Mouse (Mus musculus): ENCODE data around the gene Nol4l. TPM values are rescaled to one million over a fixed set of nuclear protein-coding genes. Genes with fewer than 3 reads are reported as not detected.

The Nol4l gene
- total and polyA plus RNA-seq, 3 experiments: 4.4 to 7.1 TPM; not detected in 1

- Histone ChIP-seq H3K4me3 (ENCODE audit: control insufficient read depth in 1 of 2, insufficient read depth in 1 of 2, low read depth in 2 of 2, low read length in 2 of 2) (no peak overlapping the region), H3K27me3 (ENCODE audit: control insufficient read depth in 1 of 2, insufficient read depth in 2 of 2, low read length in 2 of 2) (no peaks in the 10 kb centered on the region), H3K9ac (ENCODE audit: control insufficient read depth, low read depth, low read length, poor library complexity, severe bottlenecking) (no peak overlapping the region), H3K36me3 (ENCODE audit: control insufficient read depth in 1 of 2, insufficient read depth in 2 of 2, low read length in 2 of 2) (no peaks in the 10 kb centered on the region; a peak in 1 of 4 replicates), H3K4me1 (ENCODE audit: control insufficient read depth in 1 of 2, insufficient read depth in 2 of 2, low read length in 2 of 2) (no peaks in the 10 kb centered on the region), H3K79me2 (ENCODE audit: control insufficient read depth, insufficient read depth, low read length, poor library complexity) (no peaks in the 10 kb centered on the region), H3K9me3 (replicated peaks; ENCODE audit: insufficient read depth, low read length) (no peaks in the 10 kb centered on the region), H3K27ac (ENCODE audit: control insufficient read depth, low read depth, low read length) (no peak overlapping the region)
- TF ChIP-seq POLR2A (IDR thresholded peaks at IDR 0.05; ENCODE audit: control insufficient read depth in 1 of 2, insufficient read depth in 1 of 2, low read depth in 1 of 2, low read length in 2 of 2, poor library complexity in 1 of 2) (no peak), GABPA (IDR thresholded peaks at IDR 0.05; ENCODE audit: low read depth, low read length) (no peak), POLR2AphosphoS5 (IDR thresholded peaks at IDR 0.05; ENCODE audit: borderline replicate concordance, low read depth, low read length) (no peak), JUND (IDR thresholded peaks at IDR 0.05; ENCODE audit: low read depth, low read length) (no peak), RAD21 (IDR thresholded peaks at IDR 0.05; ENCODE audit: low read depth, low read length) (no peak), USF2 (IDR thresholded peaks at IDR 0.05; ENCODE audit: borderline replicate concordance in 1 of 2, insufficient read depth in 1 of 2, low read depth in 1 of 2, low read length in 2 of 2) (no peak), HCFC1 (IDR thresholded peaks at IDR 0.05; ENCODE audit: low read depth, low read length) (no peak), POLR2AphosphoS2 (IDR thresholded peaks at IDR 0.05; ENCODE audit: low read length) (no peak), USF1 (IDR thresholded peaks at IDR 0.05; ENCODE audit: low read depth, low read length) (no peak), TAL1 (IDR thresholded peaks at IDR 0.05; ENCODE audit: low read length) (no peak), ZMIZ1 (IDR thresholded peaks at IDR 0.05; ENCODE audit: low read depth, low read length) (no peak), MAFK (IDR thresholded peaks at IDR 0.05; ENCODE audit: borderline replicate concordance, low read depth, low read length) (no peak), CHD2 (IDR thresholded peaks at IDR 0.05; ENCODE audit: low read length) (no peak), NRF1 (IDR thresholded peaks at IDR 0.05; ENCODE audit: insufficient read depth, low read depth, low read length, poor library complexity, severe bottlenecking) (no peak)
- DNase-seq (ENCODE audit: low read depth, low spot score): no peak
Observed at GRCm38 (mm10) chr2:153469764-153470163, 60.0 kb downstream of the Nol4l start.

- no peak overlapping the region for H3K4me3 ChIP-seq (ENCODE audit: control insufficient read depth in 1 of 2, insufficient read depth in 1 of 2, low read depth in 2 of 2, low read length in 2 of 2)
- DNase-seq (ENCODE audit: low read depth, low spot score): no peak
- H3K36me3 ChIP-seq (ENCODE audit: control insufficient read depth in 1 of 2, insufficient read depth in 2 of 2, low read length in 2 of 2): no peaks in the 10 kb centered on the region; a peak in 1 of 4 replicates
- H3K79me2 ChIP-seq (ENCODE audit: control insufficient read depth, insufficient read depth, low read length, poor library complexity): no peaks in the 10 kb centered on the region
- H3K27ac ChIP-seq (ENCODE audit: control insufficient read depth, low read depth, low read length): no peak overlapping the region
- no peaks in the 10 kb centered on the region for H3K4me1 ChIP-seq (ENCODE audit: control insufficient read depth in 1 of 2, insufficient read depth in 2 of 2, low read length in 2 of 2)
- H3K9me3 ChIP-seq (replicated peaks; ENCODE audit: insufficient read depth, low read length): no peaks in the 10 kb centered on the region
- no peak overlapping the region for H3K9ac ChIP-seq (ENCODE audit: control insufficient read depth, low read depth, low read length, poor library complexity, severe bottlenecking)
- H3K27me3 ChIP-seq (ENCODE audit: control insufficient read depth in 1 of 2, insufficient read depth in 2 of 2, low read length in 2 of 2): no peaks in the 10 kb centered on the region
- TF ChIP-seq E2F4 (IDR thresholded peaks at IDR 0.05; ENCODE audit: borderline replicate concordance, low read depth, low read length): no peak
Observed at GRCm38 (mm10) chr2:153469317-153469716, 60.5 kb downstream of the Nol4l start.

- no peak for DNase-seq (ENCODE audit: low read depth, low spot score)
- Histone ChIP-seq H3K4me1 (ENCODE audit: control insufficient read depth in 1 of 2, insufficient read depth in 2 of 2, low read length in 2 of 2) (no peaks in the 10 kb centered on the region), H3K27me3 (ENCODE audit: control insufficient read depth in 1 of 2, insufficient read depth in 2 of 2, low read length in 2 of 2) (no peaks in the 10 kb centered on the region), H3K9me3 (replicated peaks; ENCODE audit: insufficient read depth, low read length) (no peaks in the 10 kb centered on the region), H3K4me3 (ENCODE audit: control insufficient read depth in 1 of 2, insufficient read depth in 1 of 2, low read depth in 2 of 2, low read length in 2 of 2) (no peak overlapping the region), H3K9ac (ENCODE audit: control insufficient read depth, low read depth, low read length, poor library complexity, severe bottlenecking) (no peak overlapping the region), H3K79me2 (ENCODE audit: control insufficient read depth, insufficient read depth, low read length, poor library complexity) (no peaks in the 10 kb centered on the region), H3K36me3 (ENCODE audit: control insufficient read depth in 1 of 2, insufficient read depth in 2 of 2, low read length in 2 of 2) (no peaks in the 10 kb centered on the region; a peak in 1 of 4 replicates), H3K27ac (ENCODE audit: control insufficient read depth, low read depth, low read length) (no peak overlapping the region)
- TF ChIP-seq ZKSCAN1 (IDR thresholded peaks at IDR 0.05; ENCODE audit: low read depth, low read length) (no peak), POLR2AphosphoS2 (IDR thresholded peaks at IDR 0.05; ENCODE audit: low read length) (no peak), USF1 (IDR thresholded peaks at IDR 0.05; ENCODE audit: low read depth, low read length) (no peak), ELF1 (IDR thresholded peaks at IDR 0.05; ENCODE audit: low read depth, low read length) (no peak), POLR2AphosphoS5 (IDR thresholded peaks at IDR 0.05; ENCODE audit: borderline replicate concordance, low read depth, low read length) (no peak)
Observed at GRCm38 (mm10) chr2:153467372-153467771, 62.4 kb downstream of the Nol4l start.

All from MEL (cell line).